Mouse (Mus musculus) kidney, adult 2 months (tissue): ENCODE measurements around the gene Rcn1.

ENCODE experiments used
- CTCF ChIP-seq: fragments of 200-500 bp; conservative IDR thresholded peaks from 2 replicates; pipeline ENCODE4 v1.5.1; 2011; ENCODE audit warnings: low read depth, mild to moderate bottlenecking, control low read depth, low read length, moderate library complexity, mixed read lengths; ENCODE audit not compliant: insufficient read depth, insufficient read length
- POLR2A ChIP-seq: fragments of 200-500 bp; IDR thresholded peaks from one replicate; pipeline ENCODE4 v1.6.1; 2011; ENCODE audit warnings: low read depth, low read length, control low read depth

GRCm38 (mm10) chr2:105375261-105375660 lies 23.9 kb downstream of the Rcn1 start:
- TF ChIP-seq POLR2A (no peak), CTCF (no peak)
